In the genomic region with DNA sequence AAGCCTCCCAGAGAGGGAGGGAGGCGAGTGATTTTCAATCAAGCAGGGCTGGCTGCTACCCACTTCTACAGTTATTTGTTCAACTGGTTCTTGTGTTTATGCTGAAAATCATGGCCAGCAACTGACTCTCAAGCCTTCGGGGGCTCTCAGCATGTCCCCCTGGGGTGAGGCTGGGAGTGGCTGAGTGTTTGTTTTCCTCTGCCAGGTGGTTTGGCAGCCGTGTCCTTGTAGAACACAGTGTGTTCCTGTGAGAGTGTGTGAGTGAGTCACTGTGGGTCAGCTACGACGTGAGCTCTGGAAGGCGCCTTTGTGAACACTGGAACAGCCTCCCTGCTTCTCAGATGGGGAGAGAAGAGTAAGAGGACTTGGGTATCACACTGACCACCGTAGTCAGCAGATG, we compare ENCODE assay signal across 12 mouse cellular contexts. TPM values are rescaled to one million over a fixed set of nuclear protein-coding genes. Genes with fewer than 3 reads are reported as not detected.
DNase-seq lines count a peak whose midpoint lies in the region; ATAC-seq and TF ChIP-seq lines count a peak whose summit lies in the region.
"Had no signal": no experiment of that assay in that cellular context is flagged by ENCODE, and none has a peak within 500 bp of the region (broad histone marks: within the 10 kb centered on the region; RNA-seq: fewer than 3 reads in every experiment).

No protein-coding gene starts in this region.

- H3K4me1 ChIP-seq in stomach, postnatal 0 days (replicated peaks; ENCODE audit: control insufficient read depth, insufficient read depth), result no peaks in the 10 kb centered on the region

- no peak overlapping the region for H3K4me3 ChIP-seq in stomach, postnatal 0 days (ENCODE audit: low read depth, low read length)
- H3K4me3 ChIP-seq: embryonic facial prominence, embryonic 12.5 days had no signal

- 50% methylated on average over 7 of the region's 7 CpGs for WGBS in stomach, postnatal 0 days

- H3K4me2 ChIP-seq in stomach, postnatal 0 days (replicated peaks; ENCODE audit: low read depth), result no peak overlapping the region
- H3K4me2 ChIP-seq: embryonic facial prominence, embryonic 12.5 days had no signal

- TF ChIP-seq CTCF in brain, embryonic 14.5 days (IDR thresholded peaks at IDR 0.05; ENCODE audit: borderline replicate concordance, extremely low read depth, insufficient read depth, insufficient read length), result no peak
- no peak for TF ChIP-seq CTCF in stomach, postnatal 0 days (IDR thresholded peaks at IDR 0.05; ENCODE audit: low read depth)

- ATAC-seq in stomach, postnatal 0 days (ENCODE audit: low FRiP score, low TSS enrichment), result peak; percentile 75
- ATAC-seq in erythroblast, adult 5-6 weeks (replicated peaks; ENCODE audit: low FRiP score, poor library complexity, severe bottlenecking), result no peak

- H3K27ac ChIP-seq in stomach, postnatal 0 days (replicated peaks), result no peak overlapping the region
- H3K27ac ChIP-seq: embryonic facial prominence, embryonic 12.5 days had no signal

- peak; percentile 19 for DNase-seq in left cerebral cortex, postnatal 4 days
- no peak for DNase-seq in left cerebral cortex, postnatal 25 days (ENCODE audit: low spot score in 2 of 2)
- DNase-seq in brain, embryonic 14.5 days (ENCODE audit: low read depth), result peak; percentile 19
- DNase-seq in kidney, adult 9 months, result peak; percentile 51
- DNase-seq in stomach, postnatal 0 days (ENCODE audit: low spot score), result peak; percentile 59
- DNase-seq in c-Kit-positive CD71-positive TER-119-positive erythroid progenitor cells, embryonic 14.5 days (ENCODE audit: low spot score), result no peak

- intact Hi-C loops in left cerebral cortex, postnatal 4 days (cut with DNase I), result loop anchor here (5.0 kb wide), 1 partner anchor 87 kb away; the partner anchor contains the start of gene F3
- intact Hi-C loops in left cerebral cortex, postnatal 25 days (cut with DNase I), result loop anchor here (5.0 kb wide), 1 partner anchor 52 kb away; no protein-coding TSS in a partner anchor

- no peak for TF ChIP-seq POLR2A in brain, embryonic 14.5 days (IDR thresholded peaks at IDR 0.05; ENCODE audit: borderline replicate concordance, extremely low read depth, insufficient read depth, insufficient read length, poor library complexity, severe bottlenecking)

- no peak overlapping the region for H3K9ac ChIP-seq in stomach, postnatal 0 days (ENCODE audit: low read length)
- H3K9ac ChIP-seq: embryonic facial prominence, embryonic 12.5 days had no signal

- H3K9me3 ChIP-seq in stomach, postnatal 0 days (ENCODE audit: control insufficient read depth, low read length), result no peaks in the 10 kb centered on the region
- H3K9me3 ChIP-seq: embryonic facial prominence, embryonic 12.5 days had no signal

- no peak for TF ChIP-seq EP300 in stomach, postnatal 0 days (optimal IDR thresholded peaks at IDR 0.05)

- no peaks in the 10 kb centered on the region for H3K36me3 ChIP-seq in stomach, postnatal 0 days (ENCODE audit: control insufficient read depth, insufficient read depth, low read length)
- H3K36me3 ChIP-seq: embryonic facial prominence, embryonic 12.5 days had no signal

- no peaks in the 10 kb centered on the region for H3K27me3 ChIP-seq in stomach, postnatal 0 days (ENCODE audit: control insufficient read depth, insufficient read depth, low read length)
- H3K27me3 ChIP-seq: embryonic facial prominence, embryonic 12.5 days had no signal

RNA-seq across cellular contexts. Expression of gene 4930432M17Rik, which starts 35.1 kb away (rescaled TPM):
- total RNA-seq in left cerebral cortex, postnatal 4 days (2021), result not detected
- total RNA-seq in left cerebral cortex, postnatal 25 days (2021), result not detected
- not detected in 2 replicates for polyA plus RNA-seq in brain, embryonic 14.5 days (2012; rRNA removed)
- polyA plus RNA-seq in stomach, postnatal 0 days (2015; fragmentation: Nextera tagmentation; extraction: Ambion mirVana), result not detected in 2 replicates
- not detected in 2 replicates for total RNA-seq in erythroblast, adult 5-6 weeks (2015; ENCODE audit: low replicate concordance)
- total RNA-seq in erythroblast, adult 5-6 weeks (2017; ENCODE audit: low replicate concordance), result not detected in 2 replicates
- polyA plus RNA-seq: embryonic facial prominence, embryonic 12.5 days; heart, postnatal 0 days; limb, embryonic 11.5 days; midbrain, embryonic 14.5 days; small intestine, adult 2 months had no signal

Comparison
In these comparisons a context has a peak if more than half of its experiments do, and no peak if none do; other contexts are left out.
1. DNase-seq: peak in left cerebral cortex, postnatal 4 days (single experiment), brain, embryonic 14.5 days (single experiment), kidney, adult 9 months (single experiment) and stomach, postnatal 0 days (single experiment); none in left cerebral cortex, postnatal 25 days (0 of 2) and c-Kit-positive CD71-positive TER-119-positive erythroid progenitor cells, embryonic 14.5 days (single experiment).